Mouse (Mus musculus) left cerebral cortex, adult 18-20 months (tissue): ENCODE results near the gene Gsap. TPM values are rescaled to one million over a fixed set of nuclear protein-coding genes. Genes with fewer than 3 reads are reported as not detected.
"Not testable (repeated sequence)": the region's sequence is repeated elsewhere in the genome, so short reads cannot be mapped to it uniquely, and the experiment has no call there.

ENCODE experiments used
- DNase-seq, 2 experiments: peaks; one replicate each; pipeline ENCODE4 v3.0.0; 2021 to 2022; ENCODE audit warnings: low spot score in 2 of 2, mixed read lengths in 1 of 2
- total RNA-seq, 2 experiments: library from RNA; stranded (reverse); gene quantifications; 2 replicates each; pipeline ENCODE4 v1.2.3; 2021

Gsap gene
- total RNA-seq, 2 experiments from 2014 or later, result 4.4 to 5.1 TPM

- no peak for DNase-seq
These were observed 115.0 kb downstream of the Gsap start for GRCm38 (mm10) chr5:21301011-21301410.

GRCm38 (mm10) chr5:21307165-21307564 lies 121.1 kb downstream of the Gsap start:
- DNase-seq, result no peak

GRCm38 (mm10) chr5:21314696-21315095 lies 128.6 kb downstream of the Gsap start:
- DNase-seq, result no peak

- DNase-seq, result no peak
These were observed 134.1 kb downstream of the Gsap start for GRCm38 (mm10) chr5:21320138-21320537.

GRCm38 (mm10) chr5:21326494-21326893 lies 140.4 kb downstream of the Gsap start:
- DNase-seq, result peak in 1 of 2 experiments; percentile 32

GRCm38 (mm10) chr5:21328560-21328959 lies 142.5 kb downstream of the Gsap start:
- no peak for DNase-seq

- no peak for DNase-seq
These were observed 143.9 kb downstream of the Gsap start for GRCm38 (mm10) chr5:21329672-21330665.

- no peak for DNase-seq
These were observed 145.6 kb downstream of the Gsap start for GRCm38 (mm10) chr5:21331656-21332055.

GRCm38 (mm10) chr5:21332119-21332518 lies 146.1 kb downstream of the Gsap start:
- no peak for DNase-seq

- DNase-seq, result not testable (repeated sequence)
These were observed 156.2 kb downstream of the Gsap start for GRCm38 (mm10) chr5:21342265-21342664.

GRCm38 (mm10) chr5:21348366-21348765 lies 162.3 kb downstream of the Gsap start:
- DNase-seq, result no peak

GRCm38 (mm10) chr5:21351678-21352077 lies 165.6 kb downstream of the Gsap start:
- no peak for DNase-seq

- no peak for DNase-seq
These were observed 172.6 kb downstream of the Gsap start for GRCm38 (mm10) chr5:21358648-21359047.

- no peak for DNase-seq
These were observed 177.3 kb downstream of the Gsap start for GRCm38 (mm10) chr5:21363343-21363742.

Other genes with a start within 250 kb of the Gsap start
- gene Rsbn1l, start 229.9 kb upstream of the Gsap start, total RNA-seq, result 10 to 100 TPM; 19.1 to 21.2 TPM
- gene Ptpn12, start 130.3 kb upstream of the Gsap start, total RNA-seq, result 10 to 100 TPM; 37.8 to 41.5 TPM
- 1 to 10 TPM; 1.7 to 2.1 TPM for gene Fgl2, start 186.4 kb downstream of the Gsap start, total RNA-seq
- gene Ccdc146, start 238.4 kb downstream of the Gsap start, total RNA-seq, result not detected
- gene Fam185a, start 238.7 kb downstream of the Gsap start, total RNA-seq, result 10 to 100 TPM; 14.6 to 15.2 TPM